17 mouse cellular contexts compared by ENCODE assay signal in the genomic region with DNA sequence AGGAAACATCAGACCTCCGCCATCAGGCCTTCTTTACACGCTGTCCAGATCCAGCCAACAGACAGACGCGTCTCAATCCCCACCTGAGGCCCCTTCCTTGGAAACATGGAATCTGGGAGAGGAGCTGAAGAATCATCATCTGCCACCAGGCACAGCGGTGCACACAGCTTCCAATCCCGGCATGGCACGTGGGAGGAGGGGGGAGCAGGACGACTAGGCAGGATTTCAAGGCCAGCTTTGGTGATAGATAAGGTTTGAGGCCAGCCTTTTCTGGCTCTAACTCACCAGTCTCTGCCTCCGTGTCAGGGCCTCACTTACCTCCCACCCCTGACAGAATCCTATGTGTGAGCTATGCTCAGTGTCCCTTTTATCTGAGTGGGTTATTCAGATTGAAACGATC. TPM values are rescaled to one million over a fixed set of nuclear protein-coding genes. Genes with fewer than 3 reads are reported as not detected.
DNase-seq lines count a peak whose midpoint lies in the region; ATAC-seq lines count a peak whose summit lies in the region.
"Had no signal": no experiment of that assay in that cellular context is flagged by ENCODE, and none has a peak within 500 bp of the region (broad histone marks: within the 10 kb centered on the region; RNA-seq: fewer than 3 reads in every experiment).

No protein-coding gene starts in this region.

- H3K27me3 ChIP-seq in heart, embryonic 13.5 days (replicated peaks): no peaks in the 10 kb centered on the region
- H3K27me3 ChIP-seq: forebrain, embryonic 12.5 days; liver, embryonic 12.5 days; midbrain, embryonic 12.5 days; stomach, embryonic 15.5 days had no signal

- no peaks in the 10 kb centered on the region; the same call in 1 of the 2 replicates for H3K36me3 ChIP-seq in heart, embryonic 13.5 days
- H3K36me3 ChIP-seq: forebrain, embryonic 12.5 days; liver, embryonic 12.5 days; midbrain, embryonic 12.5 days; stomach, embryonic 15.5 days had no signal

- no peak overlapping the region for H3K9ac ChIP-seq in heart, embryonic 13.5 days
- H3K9ac ChIP-seq: forebrain, embryonic 12.5 days; liver, embryonic 12.5 days; lung, embryonic 14.5 days; midbrain, embryonic 12.5 days; stomach, embryonic 15.5 days had no signal

- DNase-seq in heart, postnatal 36 days: no peak
- peak; percentile 74 for DNase-seq in ovary, adult 18-20 months (ENCODE audit: low spot score)
- no peak for DNase-seq in ovary, postnatal 10 days (ENCODE audit: low spot score)
- peak; percentile 59 for DNase-seq in adrenal gland, postnatal 25 days
- DNase-seq in left cerebral cortex, postnatal 14 days (ENCODE audit: low spot score in 2 of 2): no peak
- no peak for DNase-seq in right cerebral cortex, postnatal 25 days
- DNase-seq: cerebellum, adult 2 months; gastrocnemius, postnatal 14 days; kidney, adult 9 months; kidney, postnatal 4 days; lung, embryonic 14.5 days; lung, postnatal 4 days had no signal

- 45% methylated on average over 10 of the region's 10 CpGs for WGBS in heart, embryonic 13.5 days

- peaks cover 15% of the 10 kb centered on the region for H3K4me1 ChIP-seq in heart, embryonic 13.5 days
- H3K4me1 ChIP-seq: forebrain, embryonic 12.5 days; midbrain, embryonic 12.5 days had no signal

- peak overlapping the region; percentile 21; the same call in 1 of the 2 replicates for H3K27ac ChIP-seq in heart, embryonic 13.5 days (replicated peaks)
- H3K27ac ChIP-seq: forebrain, embryonic 12.5 days; liver, embryonic 12.5 days; midbrain, embryonic 12.5 days had no signal

- intact Hi-C loops in heart, postnatal 36 days (cut with DNase I): no loop called here
- intact Hi-C loops in left cerebral cortex, postnatal 14 days (cut with DNase I): no loop called here

- H3K4me2 ChIP-seq in heart, embryonic 13.5 days: no peak overlapping the region
- H3K4me2 ChIP-seq: forebrain, embryonic 12.5 days; liver, embryonic 12.5 days; lung, embryonic 14.5 days; midbrain, embryonic 12.5 days; stomach, embryonic 15.5 days had no signal

- no peaks in the 10 kb centered on the region for H3K9me3 ChIP-seq in heart, embryonic 13.5 days
- H3K9me3 ChIP-seq: forebrain, embryonic 12.5 days; liver, embryonic 12.5 days; midbrain, embryonic 12.5 days; stomach, embryonic 15.5 days had no signal

- ATAC-seq in heart, embryonic 13.5 days (ENCODE audit: extremely low read depth, insufficient number of reproducible peaks, low FRiP score, low TSS enrichment): no peak
- ATAC-seq: liver, embryonic 12.5 days had no signal

- H3K4me3 ChIP-seq in heart, embryonic 13.5 days: no peak overlapping the region
- H3K4me3 ChIP-seq: forebrain, embryonic 12.5 days; liver, embryonic 12.5 days; midbrain, embryonic 12.5 days; stomach, embryonic 15.5 days had no signal

RNA-seq across cellular contexts. Expression of a gene that starts 19.6 kb away (rescaled TPM):
- 0.66 and 0.76 TPM in 2 replicates for polyA plus RNA-seq in heart, embryonic 13.5 days (2015; fragmentation: Nextera tagmentation; extraction: Ambion mirVana)
- total RNA-seq in heart, postnatal 36 days (2021): 100 to 1,000 TPM; 204 to 236 TPM
- total RNA-seq in adrenal gland, postnatal 25 days (2021): 0.27 TPM in 1 of 2 replicates, not detected in the other
- total RNA-seq in left cerebral cortex, postnatal 14 days (2021): 100 to 1,000 TPM; 129 to 143 TPM

RNA-seq across cellular contexts. Expression of a gene that starts 51.9 kb away (rescaled TPM):
- polyA plus RNA-seq in heart, embryonic 13.5 days (2015; fragmentation: Nextera tagmentation; extraction: Ambion mirVana): 32.6 and 33.4 TPM in 2 replicates
- 10 to 100 TPM; 74.5 to 76.1 TPM for total RNA-seq in heart, postnatal 36 days (2021)
- total RNA-seq in adrenal gland, postnatal 25 days (2021): 84.7 and 93.9 TPM in 2 replicates
- 100 to 1,000 TPM; 132 to 136 TPM for total RNA-seq in left cerebral cortex, postnatal 14 days (2021)

Comparison
In these comparisons a context has a peak if more than half of its experiments do, and no peak if none do; other contexts are left out.
1. DNase-seq: peak in ovary, adult 18-20 months (single experiment) and adrenal gland, postnatal 25 days (single experiment); none in heart, postnatal 36 days (0 of 2), ovary, postnatal 10 days (single experiment), left cerebral cortex, postnatal 14 days (0 of 2) and right cerebral cortex, postnatal 25 days (single experiment).
2. RNA of a gene that starts 19.6 kb away (total RNA-seq): 204 to 236 TPM in heart, postnatal 36 days and 129 to 143 TPM in left cerebral cortex, postnatal 14 days; 0.27 TPM in adrenal gland, postnatal 25 days; every median in the first group is over 100 times any median in the second.